ENCODE assay signal across 14 mouse cellular contexts in genomic region chr14:58321875-58322274, GRCm38 (mm10).
"Had no signal": no experiment of that assay in that cellular context is flagged by ENCODE, and none has a peak within 500 bp of the region (broad histone marks: within the 10 kb centered on the region; RNA-seq: fewer than 3 reads in every experiment).

No protein-coding gene starts in this region.

- H3K4me2 ChIP-seq: limb, embryonic 15.5 days; liver, embryonic 12.5 days; lung, embryonic 14.5 days; midbrain, embryonic 11.5 days; neural tube, embryonic 15.5 days had no signal

- H3K9me3 ChIP-seq: limb, embryonic 15.5 days; liver, embryonic 12.5 days; neural tube, embryonic 15.5 days had no signal

- H3K4me3 ChIP-seq: layer of hippocampus, adult 2 months; limb, embryonic 15.5 days; liver, embryonic 12.5 days; neural tube, embryonic 15.5 days had no signal

- H3K27ac ChIP-seq: layer of hippocampus, adult 2 months; limb, embryonic 15.5 days; liver, embryonic 12.5 days; neural tube, embryonic 15.5 days; stomach, postnatal 0 days had no signal

- H3K4me1 ChIP-seq: liver, embryonic 12.5 days; megakaryocyte, embryonic 14.5 days; neural tube, embryonic 15.5 days had no signal

- H3K27me3 ChIP-seq: limb, embryonic 15.5 days; liver, embryonic 12.5 days; megakaryocyte, embryonic 14.5 days; neural tube, embryonic 15.5 days had no signal

- H3K9ac ChIP-seq: limb, embryonic 15.5 days; liver, embryonic 12.5 days; lung, embryonic 14.5 days; neural tube, embryonic 15.5 days had no signal

- ATAC-seq: liver, embryonic 12.5 days; midbrain, embryonic 16.5 days had no signal

- DNase-seq: kidney, adult 18-20 months; lung, embryonic 14.5 days; lung, postnatal 10 days; right cerebral cortex, adult 18-20 months; right cerebral cortex, postnatal 25 days; thymus, postnatal 14 days had no signal

- H3K36me3 ChIP-seq: limb, embryonic 15.5 days; liver, embryonic 12.5 days; neural tube, embryonic 15.5 days had no signal
